Mouse (Mus musculus) common myeloid progenitor, adult 5-6 weeks (primary cell): Measurements from ENCODE around the gene Sf3b3. TPM values are rescaled to one million over a fixed set of nuclear protein-coding genes. Genes with fewer than 3 reads are reported as not detected.
"Not testable (repeated sequence)": the region's sequence is repeated elsewhere in the genome, so short reads cannot be mapped to it uniquely, and the experiment has no call there.

ENCODE experiments used
- ATAC-seq: replicated peaks from 2 replicates; pipeline ENCODE4 v1.8.0; 2016; ENCODE audit warnings: low read depth, mild to moderate bottlenecking, moderate TSS enrichment, inconsistent platforms; ENCODE audit not compliant: poor library complexity, severe bottlenecking
- total RNA-seq: library from RNA; stranded (forward); fragments of 200-1000, 187-1606 nt; gene quantifications from 2 replicates; pipeline ENCODE4 v1.2.3, GENCODE M21; 2017

Sf3b3 gene
- total RNA-seq, 1 experiment from 2014 or later: 201 TPM

DNA sequence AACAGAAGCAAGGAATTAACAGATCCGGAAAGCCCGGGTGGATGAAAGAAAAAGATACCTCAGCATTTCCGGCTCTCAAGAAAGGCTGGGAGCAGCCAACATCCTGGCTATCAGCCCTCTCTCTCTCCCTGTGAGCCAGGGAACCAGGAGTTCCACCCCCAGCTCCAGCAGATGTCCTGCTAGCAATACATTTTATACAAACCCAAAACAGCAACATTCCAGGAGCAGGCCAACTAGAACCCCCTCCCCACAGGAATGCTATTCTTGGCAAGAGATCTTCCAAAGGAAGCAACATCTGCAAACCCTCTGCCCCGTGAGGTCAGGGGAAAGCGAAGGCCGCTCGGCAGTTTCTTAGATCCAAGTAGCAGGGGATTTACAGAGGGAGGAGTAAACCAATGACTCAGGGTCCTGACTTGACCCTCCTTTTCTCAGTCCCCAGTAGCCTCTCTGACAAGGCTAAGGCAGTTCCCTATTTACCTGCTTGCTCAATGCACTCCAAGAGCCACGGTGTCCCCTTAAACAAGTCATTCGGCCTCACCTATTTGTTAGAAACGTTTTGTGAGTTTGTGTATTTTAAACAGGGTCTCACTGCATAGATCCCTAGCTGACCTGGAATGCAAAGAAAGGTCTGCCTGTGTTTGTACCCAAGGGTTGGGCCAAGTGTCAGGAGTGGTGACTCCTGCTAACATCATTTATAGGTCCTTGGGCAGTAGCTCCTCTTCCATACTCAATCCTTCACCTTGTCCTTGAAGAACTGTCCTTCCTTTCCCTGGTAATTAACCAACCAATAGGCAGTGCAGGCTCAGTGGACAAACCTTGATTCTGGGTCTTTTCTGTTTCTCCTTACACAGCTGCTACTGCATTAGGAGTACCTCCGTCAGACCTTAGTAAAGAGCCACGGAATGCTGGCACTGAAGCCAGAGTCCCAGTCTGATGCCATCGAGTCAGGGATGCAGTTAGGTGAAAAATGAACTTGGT, 37.8 kb downstream of the Sf3b3 start:
- ATAC-seq: no peak

DNA sequence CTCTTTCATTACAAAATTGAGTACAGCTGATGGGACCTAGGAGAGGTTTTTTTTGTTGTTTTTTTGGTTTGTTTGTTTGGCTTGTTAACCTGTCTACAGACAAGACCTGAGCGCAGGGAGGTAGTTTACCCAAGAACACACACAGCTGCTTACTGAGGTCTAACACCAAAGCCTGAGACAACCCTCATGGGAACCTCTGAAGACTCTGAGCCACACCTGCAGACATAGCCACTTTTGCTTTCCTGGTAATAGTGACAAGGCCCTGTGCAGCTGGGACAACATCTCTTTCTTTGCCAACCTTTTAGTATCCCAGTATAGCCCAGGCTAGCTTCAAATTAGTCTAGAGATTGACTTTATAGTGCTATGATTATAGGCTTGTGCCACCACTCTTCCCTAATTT, 40.4 kb downstream of the Sf3b3 start:
- ATAC-seq: no peak

DNA sequence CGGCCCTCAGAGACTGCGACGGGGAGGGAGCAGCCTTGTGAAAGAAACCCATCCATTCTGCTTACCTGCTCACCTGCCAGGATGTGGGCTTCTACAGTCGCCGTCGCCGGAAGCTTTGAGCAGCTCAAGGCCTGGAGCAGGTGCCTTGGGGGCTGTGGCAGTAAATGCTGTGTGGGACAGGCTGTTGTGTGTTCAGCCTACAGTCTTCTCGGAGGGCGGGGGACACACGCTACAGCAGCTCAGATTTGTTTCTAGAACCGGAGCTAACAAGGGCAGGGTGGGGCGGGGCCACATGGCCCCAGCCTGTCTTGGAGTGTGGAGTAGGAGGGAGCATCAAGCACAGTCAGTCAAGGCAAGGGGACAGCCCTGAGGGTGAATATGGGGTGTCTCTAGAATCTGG, 40.9 kb downstream of the Sf3b3 start, which contains the start of gene Il34:
Gene Il34, minus strand, starts transcription at position 256 of the 400 bp plus-strand sequence.
- ATAC-seq: no peak

DNA sequence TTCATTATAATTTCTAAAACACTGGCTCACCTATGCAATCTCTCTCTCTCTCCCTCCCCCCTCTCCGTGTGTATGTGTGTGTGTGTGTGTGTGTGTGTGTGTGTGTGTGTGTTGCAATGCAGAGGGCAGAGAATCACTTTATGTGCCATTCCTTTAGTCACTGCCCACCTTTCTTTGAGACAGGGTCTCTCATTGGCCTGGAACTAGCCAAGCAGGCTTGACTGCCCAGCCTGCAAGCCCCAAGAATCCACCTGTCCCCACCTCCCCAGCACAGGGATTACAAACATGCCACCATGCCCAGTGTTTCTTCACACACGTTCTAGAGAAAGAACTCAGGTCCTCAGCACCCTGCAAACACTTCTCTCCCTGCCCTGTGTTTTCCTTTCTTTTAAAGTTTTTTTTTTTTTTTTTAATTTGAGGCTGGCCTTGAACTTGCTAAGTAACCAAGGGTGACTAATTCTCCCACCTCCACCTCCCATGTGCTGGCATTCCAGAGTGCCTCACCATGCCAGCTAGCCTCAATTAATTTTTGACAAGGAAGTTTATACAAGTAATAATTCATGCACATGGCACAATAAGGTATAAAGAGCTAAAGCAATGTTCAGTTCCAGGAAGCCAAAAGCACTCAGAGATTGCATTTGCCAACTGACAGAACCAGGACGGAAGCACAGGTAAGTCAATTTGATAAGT, 41.6 kb downstream of the Sf3b3 start:
- no peak for ATAC-seq

DNA sequence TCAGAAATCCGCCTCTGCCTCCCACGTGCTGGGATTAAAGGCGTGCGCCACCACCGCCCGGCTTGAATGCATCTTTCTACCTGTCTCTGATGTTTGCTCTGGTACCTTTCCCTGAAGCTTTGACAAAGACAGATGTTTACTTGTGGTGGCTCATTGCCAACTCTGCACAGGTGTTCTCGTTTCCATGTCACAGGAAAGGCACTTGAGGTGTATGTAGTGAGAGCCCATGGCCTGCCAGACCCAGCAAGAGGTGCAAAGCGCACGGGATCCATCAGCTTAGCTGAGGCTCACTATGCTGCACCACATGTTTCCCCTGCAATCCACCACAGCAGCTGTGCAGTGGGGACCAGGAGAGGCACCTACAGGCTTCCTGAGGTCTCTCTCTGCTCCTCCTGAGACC, 42.7 kb downstream of the Sf3b3 start:
- ATAC-seq: no peak

DNA sequence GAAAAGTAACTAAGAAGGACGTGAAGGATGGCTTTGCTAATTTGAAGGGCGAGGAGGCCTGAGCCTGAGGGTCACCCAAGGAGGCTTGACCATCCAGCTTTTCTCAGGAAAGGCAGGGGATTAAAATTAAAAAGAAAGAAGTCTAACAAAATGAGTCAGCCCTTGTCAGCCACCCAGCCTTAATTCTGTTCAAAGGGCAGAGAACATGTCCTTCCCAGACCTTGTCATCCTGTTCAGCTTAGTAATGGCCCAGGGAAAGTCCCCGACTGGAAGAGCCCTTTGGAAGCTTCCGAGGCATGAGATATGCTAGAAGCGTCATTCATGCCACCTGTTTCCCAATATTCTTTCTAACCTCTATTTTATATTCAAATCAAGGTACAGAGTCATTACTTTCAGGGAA, 43.6 kb downstream of the Sf3b3 start:
- no peak for ATAC-seq

DNA sequence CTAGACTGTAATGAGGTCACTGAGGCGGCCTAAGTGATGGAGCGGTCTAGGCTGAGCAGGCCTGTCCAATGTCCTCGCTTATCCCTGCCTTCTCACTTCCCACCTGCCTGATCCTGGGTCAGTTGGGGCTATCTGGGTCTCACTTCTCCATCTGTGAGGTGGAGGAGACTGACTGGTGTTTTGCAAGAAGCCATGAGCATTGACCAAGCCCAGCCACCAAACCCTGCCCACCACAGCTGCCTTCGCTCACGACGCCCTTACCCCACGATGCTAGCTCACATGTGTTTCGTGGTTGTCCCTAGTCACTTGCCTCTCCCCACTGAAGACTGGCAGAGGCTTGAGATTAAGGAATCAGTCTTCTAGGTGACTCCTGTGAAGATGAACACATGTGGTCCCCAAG, 49.5 kb downstream of the Sf3b3 start:
- ATAC-seq: 0 out of 2 replicates have a peak, but pooled peaks have one; percentile 22

DNA sequence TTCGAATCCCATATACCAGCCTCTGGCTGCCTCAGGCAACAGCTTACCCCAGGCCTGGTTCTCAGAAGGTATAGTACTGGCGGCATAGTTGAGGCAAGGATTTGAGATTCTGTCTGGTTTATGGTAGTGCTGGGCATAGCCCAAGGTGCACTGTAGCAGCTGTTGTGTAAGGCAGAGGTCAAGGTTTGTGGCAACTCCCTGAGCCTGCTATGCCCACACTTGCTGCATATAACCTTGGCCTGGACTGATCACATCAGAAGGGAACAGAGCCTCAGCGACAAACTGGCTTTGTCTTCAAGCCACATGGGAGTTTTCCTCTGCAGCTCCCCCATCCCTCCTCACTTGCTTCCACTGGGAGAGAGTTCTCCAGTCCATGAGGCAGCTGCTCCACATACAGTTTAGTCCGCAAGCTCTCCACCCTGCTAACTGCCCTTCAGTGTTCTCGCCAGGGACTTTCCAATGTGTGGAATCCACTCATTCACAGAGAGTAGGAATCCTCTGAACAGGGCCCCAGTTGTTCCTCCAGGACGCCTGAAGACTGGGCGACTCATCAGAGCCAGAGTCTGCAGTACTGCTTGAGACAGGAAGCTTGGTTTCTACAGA, 52.1 kb downstream of the Sf3b3 start:
- no peak for ATAC-seq

DNA sequence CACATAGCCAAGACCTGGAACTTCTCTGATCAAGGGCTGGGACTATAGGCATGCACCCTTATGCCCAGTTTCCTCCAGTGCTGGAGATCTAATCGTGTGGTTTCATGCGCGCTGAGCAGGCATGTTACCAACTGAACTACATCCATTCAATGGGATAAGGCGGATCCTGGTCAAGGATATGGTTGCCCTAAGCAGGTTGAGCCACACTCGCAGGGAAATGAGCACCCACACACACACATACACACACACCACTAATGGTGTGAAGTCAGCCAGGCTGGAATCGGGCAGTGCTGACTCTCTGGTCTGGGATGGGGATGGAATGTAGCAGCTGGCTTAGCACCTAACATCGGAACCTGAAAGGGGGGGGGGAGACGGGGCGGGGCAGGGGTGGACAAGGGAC, 52.7 kb downstream of the Sf3b3 start:
- no peak for ATAC-seq

DNA sequence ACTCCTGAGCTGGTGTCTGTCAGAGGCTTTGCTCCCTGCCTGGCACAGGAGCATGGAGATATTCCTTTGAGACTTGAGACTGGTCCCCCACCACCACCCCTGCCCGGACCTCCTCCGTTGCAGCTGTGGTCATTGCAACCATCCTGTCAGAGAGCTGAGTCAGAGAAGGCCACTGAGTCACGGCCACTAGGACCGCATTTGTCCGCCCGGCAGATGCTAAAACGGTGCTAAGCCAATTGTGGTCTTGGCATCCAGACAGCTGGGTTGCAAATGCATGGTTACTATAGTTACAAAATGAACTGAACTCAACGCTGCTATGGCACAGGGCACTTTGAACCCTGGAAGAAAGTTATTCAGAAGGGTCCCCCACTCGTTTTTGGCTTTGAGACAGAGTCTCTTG, 53.1 kb downstream of the Sf3b3 start:
- ATAC-seq: no peak

DNA sequence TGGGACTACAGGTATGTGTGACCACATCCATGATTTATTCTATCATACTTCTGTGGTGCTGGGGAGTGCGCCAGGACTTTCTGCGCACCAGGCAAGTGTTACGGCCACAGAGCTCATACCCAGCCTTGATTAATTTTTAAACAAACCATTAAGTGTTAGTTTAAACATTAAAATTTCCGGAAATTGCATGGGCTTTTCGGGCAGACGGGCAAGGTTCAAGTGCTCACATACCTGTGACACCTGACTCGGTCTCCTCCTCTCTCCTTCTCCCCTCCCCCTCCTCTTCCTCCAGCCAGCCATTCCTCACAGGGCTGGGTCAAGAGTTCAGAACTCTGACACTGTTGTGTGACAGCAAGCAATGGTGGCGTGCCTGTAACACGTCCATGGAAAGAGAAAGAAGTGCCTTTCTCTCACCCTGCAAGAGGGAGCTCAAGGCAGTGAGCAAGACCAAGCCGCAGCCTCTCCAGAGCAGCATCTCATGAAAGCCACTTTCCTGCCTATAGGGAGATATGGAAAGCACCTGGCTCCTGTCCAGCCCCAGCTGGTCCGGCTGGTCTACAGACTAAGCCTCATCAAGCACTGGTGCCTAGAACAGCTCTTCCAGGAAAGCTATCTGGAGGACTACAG, 53.9 kb downstream of the Sf3b3 start:
- no peak for ATAC-seq

DNA sequence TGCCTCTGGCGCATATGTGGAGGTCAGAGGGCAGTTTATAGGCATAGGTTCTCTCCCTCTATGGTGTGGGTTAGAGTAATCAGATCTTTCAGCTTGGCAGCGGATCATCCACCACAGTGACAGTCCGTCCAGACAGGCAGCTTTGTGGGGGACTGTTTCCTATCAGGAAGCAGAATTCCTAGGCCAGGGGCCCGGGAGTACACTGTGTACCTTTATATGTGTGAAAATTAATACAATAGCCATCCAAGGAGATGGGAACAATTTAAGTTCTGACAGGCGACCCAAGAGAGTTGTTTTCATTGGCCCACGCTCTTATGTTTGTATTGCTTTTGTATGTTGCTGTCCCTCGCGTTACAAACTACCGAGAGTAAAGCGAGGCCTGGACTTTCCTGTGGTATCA, 55.4 kb downstream of the Sf3b3 start:
- ATAC-seq: no peak

DNA sequence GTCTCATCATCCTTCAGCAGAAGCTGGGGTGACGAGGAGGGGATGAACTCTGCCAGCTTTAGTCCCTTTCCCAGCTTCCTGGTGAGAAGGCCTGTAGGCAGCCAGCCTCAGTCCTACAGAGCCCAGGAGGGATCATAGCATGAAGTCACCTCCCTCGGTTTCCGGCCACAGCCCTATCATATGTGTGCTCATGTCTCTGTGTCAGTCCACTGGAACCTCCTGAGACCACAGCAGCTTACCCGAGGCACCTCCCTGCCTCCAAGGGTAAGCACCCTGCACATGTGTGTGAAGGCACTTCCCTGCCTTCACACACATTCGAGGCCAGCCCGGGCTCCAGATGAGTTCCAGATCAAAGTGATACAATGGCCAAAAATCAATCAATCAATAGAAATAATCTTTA, 56.3 kb downstream of the Sf3b3 start:
- ATAC-seq: peak; percentile 63

DNA sequence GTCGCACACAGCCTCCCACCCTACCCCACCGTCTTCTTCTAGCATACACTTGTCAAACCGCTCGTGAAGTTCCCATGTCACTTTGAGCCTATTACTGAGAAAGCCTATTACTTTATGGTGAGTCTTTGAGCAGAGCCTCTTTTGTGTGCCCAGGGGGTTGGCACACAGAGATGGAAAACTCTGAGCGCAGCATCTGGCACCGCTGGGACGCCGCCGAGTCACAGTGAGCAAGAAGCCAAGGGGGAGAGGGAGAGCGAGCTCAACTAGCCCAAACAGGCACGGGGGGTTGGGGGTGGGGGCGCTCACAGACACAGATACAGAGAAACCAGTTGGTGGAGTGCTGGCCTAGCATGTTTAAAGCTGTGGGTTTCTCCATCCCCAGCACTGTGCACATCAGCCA, 57.0 kb downstream of the Sf3b3 start:
- ATAC-seq: no peak

DNA sequence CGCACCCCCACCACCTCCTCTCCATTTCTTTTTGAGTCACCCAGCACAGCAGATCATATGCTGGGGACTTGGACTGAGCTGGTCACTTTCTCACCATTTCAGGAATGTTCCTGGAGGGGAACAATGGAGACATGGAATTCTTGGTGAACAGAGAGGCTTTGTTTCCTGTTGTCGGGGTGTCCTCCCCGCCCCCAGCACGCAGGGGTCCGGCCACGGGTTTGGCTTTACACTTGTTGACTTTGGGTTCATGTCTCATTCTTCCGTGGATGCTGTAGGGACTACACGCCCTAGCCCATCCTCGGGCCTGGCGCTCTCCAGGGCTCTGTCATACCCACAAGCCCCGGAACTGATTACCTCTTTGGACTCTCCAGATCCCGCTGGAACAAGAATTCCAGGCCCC, 57.6 kb downstream of the Sf3b3 start:
- no peak for ATAC-seq

DNA sequence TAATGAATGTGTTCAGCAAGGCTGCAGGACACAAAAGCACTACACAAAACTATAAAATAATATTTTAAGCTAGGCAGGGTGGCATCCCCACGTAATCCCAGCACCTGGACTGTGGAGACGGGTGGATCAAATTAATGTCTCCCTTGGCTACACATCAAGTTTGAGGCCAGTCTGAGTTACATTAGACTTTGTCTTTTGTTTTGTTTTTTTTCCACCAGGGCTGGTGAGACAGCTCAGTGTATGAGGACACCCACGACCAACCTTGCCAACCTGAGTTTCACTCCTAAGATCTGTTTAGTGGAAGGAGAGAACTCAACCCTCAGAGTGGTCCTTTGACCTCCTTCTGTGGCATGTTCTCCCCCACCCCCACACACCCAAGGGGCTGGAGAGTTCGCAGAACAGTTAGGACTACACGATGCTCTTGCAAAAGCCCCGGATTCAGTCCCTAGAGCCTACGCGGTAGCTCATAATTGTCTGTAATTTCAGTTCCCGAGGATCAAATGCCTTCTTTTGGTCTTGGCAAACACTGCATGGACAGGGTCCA, 59.1 kb downstream of the Sf3b3 start:
- ATAC-seq: no peak

DNA sequence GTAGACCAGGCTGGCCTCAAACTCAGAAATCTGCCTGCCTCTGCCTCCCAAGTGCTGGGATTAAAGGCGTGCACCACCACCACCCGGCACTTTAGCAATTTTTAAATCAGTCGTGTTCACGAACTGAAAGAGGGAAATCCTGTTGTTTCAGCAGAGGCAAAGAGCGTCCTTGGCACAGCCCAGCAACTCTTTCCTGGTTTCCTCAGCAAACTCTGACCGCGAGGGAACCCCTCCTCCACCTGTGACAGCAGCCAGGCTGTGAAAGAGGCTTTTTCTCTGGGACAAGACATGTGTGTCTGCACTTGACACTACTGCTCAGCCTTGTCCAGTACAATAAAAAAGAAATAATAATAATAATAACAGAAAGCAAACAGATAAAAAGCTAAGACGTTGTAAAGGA, 59.7 kb downstream of the Sf3b3 start:
- ATAC-seq: no peak

DNA sequence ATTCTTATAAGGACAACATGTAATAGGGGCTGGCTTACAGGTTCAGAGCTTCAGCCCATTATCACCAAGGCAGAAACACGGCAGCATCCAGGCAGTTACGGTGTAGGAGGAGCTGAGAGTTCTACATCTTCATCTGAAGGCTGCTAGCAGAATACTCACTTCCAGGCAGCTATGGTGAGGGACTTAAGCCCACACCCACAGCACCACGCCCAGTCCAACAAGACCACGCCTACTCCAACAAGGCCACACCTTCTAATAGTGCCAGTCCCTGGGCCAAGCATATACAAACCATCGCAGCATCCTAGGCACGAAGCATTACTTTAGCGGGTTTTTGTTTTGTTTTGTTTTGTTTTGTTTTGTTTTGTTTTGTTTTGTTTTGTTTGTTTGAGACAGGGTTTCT, 60.1 kb downstream of the Sf3b3 start:
- ATAC-seq: not testable (repeated sequence)

DNA sequence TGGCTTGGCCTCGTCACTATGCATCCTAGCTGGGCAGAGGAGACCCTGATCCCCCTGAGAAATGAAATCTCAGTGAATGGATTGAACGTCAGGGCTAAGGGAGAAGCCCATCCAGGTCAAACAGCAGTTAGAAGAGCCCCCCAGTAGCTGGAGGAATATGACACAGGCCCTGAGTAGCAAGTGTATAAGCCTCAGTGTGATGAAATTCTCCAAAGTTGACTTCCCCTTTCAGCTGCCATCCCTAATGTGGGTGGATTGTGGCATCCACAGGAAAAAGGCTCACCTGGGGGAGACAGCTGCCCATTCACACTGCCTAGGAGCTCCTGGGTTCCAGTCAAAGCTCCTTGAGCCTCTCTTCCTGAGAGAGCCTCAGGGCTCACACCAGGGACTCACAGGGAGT, 61.2 kb downstream of the Sf3b3 start:
- ATAC-seq: no peak
